Mouse (Mus musculus) limb, embryonic 11.5 days (tissue): Measurements from ENCODE around the gene Wnk1. TPM values are rescaled to one million over a fixed set of nuclear protein-coding genes. Genes with fewer than 3 reads are reported as not detected.

Source experiments
- ATAC-seq: fragments of 200-750 bp; cut with Nextera tagmentation; 2 replicates; pipeline ENCODE4 v1.8.0; 2017; ENCODE audit warnings: low read depth; ENCODE audit not compliant: insufficient number of reproducible peaks, low FRiP score, low TSS enrichment
- DNase-seq: peaks from one replicate; pipeline ENCODE4 v3.0.0-alpha.2; 2015; ENCODE audit warnings: low spot score
- H3K27ac ChIP-seq: fragments of 300-500 bp; sonication (generic); replicated peaks from 2 replicates; pipeline ENCODE4 v1.5.1; 2014; ENCODE audit warnings: low read depth, mild to moderate bottlenecking, low read length
- H3K27me3 ChIP-seq: fragments of 300-500 bp; sonication (generic); 2 replicates; pipeline ENCODE4 v1.6.1; 2014; ENCODE audit warnings: mild to moderate bottlenecking, low read length, mixed read lengths; ENCODE audit not compliant: control insufficient read depth, insufficient read depth
- H3K36me3 ChIP-seq: fragments of 300-500 bp; sonication (generic); 2 replicates; pipeline ENCODE4 v1.6.1; 2014; ENCODE audit warnings: mild to moderate bottlenecking, low read length, moderate library complexity, mixed read lengths; ENCODE audit not compliant: control insufficient read depth, insufficient read depth
- H3K4me1 ChIP-seq: fragments of 300-500 bp; sonication (generic); 2 replicates; pipeline ENCODE4 v1.6.1; 2014; ENCODE audit warnings: low read length, mixed read lengths; ENCODE audit not compliant: control insufficient read depth, insufficient read depth
- H3K4me2 ChIP-seq: fragments of 300-500 bp; sonication (generic); 2 replicates; pipeline ENCODE4 v1.6.1; 2014; ENCODE audit warnings: low read depth, mild to moderate bottlenecking, moderate library complexity; ENCODE audit not compliant: severe bottlenecking
- H3K4me3 ChIP-seq: fragments of 300-500 bp; sonication (generic); 2 replicates; pipeline ENCODE4 v1.5.1; 2014; ENCODE audit warnings: low read depth, low read length
- H3K9ac ChIP-seq: fragments of 300-500 bp; sonication (generic); 2 replicates; pipeline ENCODE4 v1.6.1; 2014; ENCODE audit warnings: mild to moderate bottlenecking, low read length
- H3K9me3 ChIP-seq: fragments of 300-500 bp; sonication (generic); 2 replicates; pipeline ENCODE4 v1.6.1; 2016; ENCODE audit warnings: low read length; ENCODE audit not compliant: control insufficient read depth
- WGBS: fragments of 180-500 bp; shearing (Covaris S2); extraction: QIAGEN DNeasy Blood & Tissue Kit; methylation state at CpG from one replicate; pipeline ENCODE4 v1.1.7; 2014; 5-methylcytosine and 5-hydroxymethylcytosine counted together
- polyA plus RNA-seq: library from polyadenylated mRNA; unstranded; fragments of >200 nt; fragmentation: Nextera tagmentation; extraction: Ambion mirVana; gene quantifications from 2 replicates; pipeline ENCODE4 v1.2.1, GENCODE M21; 2014

The Wnk1 gene
- polyA plus RNA-seq, 1 experiment from 2014 or later = 61.5 TPM

GRCm38 (mm10) chr6:120037004-120037635 is 1.4 kb downstream of the Wnk1 start:
- peak overlapping the region; percentile 73 for H3K4me2 ChIP-seq
- peaks cover 7% of the 10 kb centered on the region for H3K4me1 ChIP-seq
- DNase-seq (peak; percentile 76), ATAC-seq (no peak)
- no peaks in the 10 kb centered on the region for H3K9me3 ChIP-seq
- peak overlapping the region; percentile 84 for H3K9ac ChIP-seq
- peak overlapping the region; percentile 96 for H3K4me3 ChIP-seq
- H3K36me3 ChIP-seq = peaks cover 2% of the 10 kb centered on the region; the same call in 1 of the 2 replicates
- peak overlapping the region; percentile 94; the same call in 1 of the 2 replicates for H3K27ac ChIP-seq
- H3K27me3 ChIP-seq = no peaks in the 10 kb centered on the region
- under 1% methylated on average over 51 of the region's 51 CpGs for WGBS

GRCm38 (mm10) chr6:120024577-120024976 is 13.9 kb downstream of the Wnk1 start:
- Histone ChIP-seq H3K27me3 (no peaks in the 10 kb centered on the region), H3K4me2 (no peak overlapping the region), H3K36me3 (peaks cover 6% of the 10 kb centered on the region; the same call in 1 of the 2 replicates), H3K4me1 (no peaks in the 10 kb centered on the region), H3K4me3 (no peak overlapping the region), H3K9me3 (no peaks in the 10 kb centered on the region), H3K9ac (no peak overlapping the region), H3K27ac (no peak overlapping the region)
- DNase-seq (no peak), ATAC-seq (no peak)

GRCm38 (mm10) chr6:120023746-120024145 is 14.7 kb downstream of the Wnk1 start:
- no peak overlapping the region for H3K27ac ChIP-seq
- no peaks in the 10 kb centered on the region for H3K36me3 ChIP-seq
- ATAC-seq = no peak
- WGBS = 50% methylated on average over 1 of the region's 1 CpGs
- H3K9me3 ChIP-seq = no peaks in the 10 kb centered on the region
- no peak for DNase-seq
- H3K4me2 ChIP-seq = no peak overlapping the region
- H3K9ac ChIP-seq = no peak overlapping the region
- no peak overlapping the region for H3K4me3 ChIP-seq
- no peaks in the 10 kb centered on the region for H3K4me1 ChIP-seq
- H3K27me3 ChIP-seq = no peaks in the 10 kb centered on the region

DNA sequence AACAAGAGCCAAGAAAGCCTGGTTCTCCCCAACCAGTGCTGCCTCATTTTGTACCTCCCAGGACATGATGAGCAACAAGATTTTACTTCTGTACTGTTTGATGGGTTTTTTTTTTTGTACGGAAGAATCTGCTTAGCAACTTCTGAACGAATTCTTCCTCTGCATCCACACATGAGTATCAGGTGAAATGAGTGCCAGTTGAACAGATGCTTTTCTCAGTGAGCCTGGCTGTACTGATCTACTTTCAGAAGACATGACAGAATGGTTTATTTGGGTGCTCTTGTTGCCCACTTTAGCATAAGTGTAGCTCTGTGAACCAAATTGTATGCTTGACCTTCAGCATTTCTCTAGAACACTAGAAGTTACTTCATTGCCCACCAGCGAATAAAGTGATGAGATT is 16.4 kb downstream of the Wnk1 start:
- Histone ChIP-seq H3K9ac (no peak overlapping the region), H3K4me3 (no peak overlapping the region), H3K9me3 (no peaks in the 10 kb centered on the region), H3K27me3 (no peaks in the 10 kb centered on the region), H3K36me3 (no peaks in the 10 kb centered on the region), H3K4me2 (no peak overlapping the region), H3K27ac (no peak overlapping the region), H3K4me1 (no peaks in the 10 kb centered on the region)
- DNase-seq = no peak
- ATAC-seq = no peak
- WGBS = 91% methylated on average over 3 of the region's 3 CpGs

DNA sequence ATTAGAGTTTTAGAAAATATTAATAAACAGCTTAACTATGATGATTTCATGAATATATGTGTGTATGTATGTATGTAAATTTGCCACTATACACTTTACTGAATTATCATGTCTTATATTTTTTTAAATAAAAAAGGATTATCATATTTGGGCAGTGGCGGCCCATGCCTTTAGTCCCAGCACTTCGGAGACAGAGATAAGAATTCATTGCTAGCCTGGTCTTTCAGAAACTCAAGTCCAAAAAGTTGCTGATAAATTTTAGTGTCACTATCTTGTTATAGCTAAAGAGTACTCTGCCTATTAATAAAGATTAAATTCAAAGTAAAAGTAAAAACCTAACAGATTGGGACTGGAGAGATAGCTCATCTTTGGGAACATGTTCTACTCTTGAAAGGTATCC is 18.8 kb downstream of the Wnk1 start:
- no peak for DNase-seq
- Histone ChIP-seq H3K27ac (no peak overlapping the region), H3K9ac (no peak overlapping the region), H3K36me3 (no peaks in the 10 kb centered on the region), H3K9me3 (no peaks in the 10 kb centered on the region), H3K27me3 (no peaks in the 10 kb centered on the region), H3K4me1 (no peaks in the 10 kb centered on the region), H3K4me2 (no peak overlapping the region), H3K4me3 (no peak overlapping the region)
- no peak for ATAC-seq
- WGBS = 98% methylated on average over 2 of the region's 2 CpGs

- DNase-seq = no peak
- H3K27ac ChIP-seq = no peak overlapping the region
- no peak overlapping the region for H3K4me3 ChIP-seq
- no peaks in the 10 kb centered on the region for H3K4me1 ChIP-seq
- no peak overlapping the region for H3K9ac ChIP-seq
- 80% methylated on average over 1 of the region's 1 CpGs for WGBS
- no peaks in the 10 kb centered on the region for H3K9me3 ChIP-seq
- H3K27me3 ChIP-seq = no peaks in the 10 kb centered on the region
- H3K4me2 ChIP-seq = no peak overlapping the region
- no peak for ATAC-seq
- no peaks in the 10 kb centered on the region for H3K36me3 ChIP-seq
Measured at GRCm38 (mm10) chr6:120013125-120013524, 25.3 kb downstream of the Wnk1 start.

GRCm38 (mm10) chr6:120011440-120011839 is 27.0 kb downstream of the Wnk1 start:
- Histone ChIP-seq H3K4me3 (no peak overlapping the region), H3K27me3 (no peaks in the 10 kb centered on the region), H3K4me1 (no peaks in the 10 kb centered on the region), H3K4me2 (no peak overlapping the region), H3K9ac (no peak overlapping the region), H3K36me3 (no peaks in the 10 kb centered on the region), H3K9me3 (no peaks in the 10 kb centered on the region), H3K27ac (no peak overlapping the region)
- WGBS = 89% methylated on average over 1 of the region's 1 CpGs
- ATAC-seq (no peak), DNase-seq (no peak)

GRCm38 (mm10) chr6:120011001-120011400 is 27.5 kb downstream of the Wnk1 start:
- no peak for DNase-seq
- no peak for ATAC-seq

DNA sequence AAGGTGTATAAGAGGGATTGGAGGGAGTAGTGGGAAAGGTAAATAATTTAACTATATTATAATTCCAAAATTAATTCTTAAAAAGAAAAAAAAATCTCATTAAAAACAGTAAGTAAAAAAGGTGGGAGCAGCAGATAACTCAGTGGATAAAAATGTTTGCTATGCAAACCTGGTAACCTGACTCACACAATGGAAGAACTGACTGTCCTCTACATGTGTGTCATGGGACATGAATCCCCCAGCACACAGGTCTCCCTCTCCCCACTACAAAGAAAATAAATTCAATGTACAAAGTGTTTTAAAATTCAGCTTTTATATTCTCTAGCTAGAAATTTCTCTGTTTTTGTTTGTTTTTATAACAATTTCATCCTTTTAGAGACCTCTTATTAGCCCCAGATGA is 27.9 kb downstream of the Wnk1 start:
- DNase-seq (no peak), ATAC-seq (no peak)
- H3K36me3 ChIP-seq = no peaks in the 10 kb centered on the region

More at GRCm38 (mm10) chr6:120011001-120011400, 27.5 kb downstream of the Wnk1 start:
- Histone ChIP-seq H3K4me1 (no peaks in the 10 kb centered on the region), H3K27ac (no peak overlapping the region), H3K4me2 (no peak overlapping the region), H3K36me3 (no peaks in the 10 kb centered on the region), H3K9ac (no peak overlapping the region), H3K9me3 (no peaks in the 10 kb centered on the region), H3K27me3 (no peaks in the 10 kb centered on the region), H3K4me3 (no peak overlapping the region)
- 84% methylated on average over 1 of the region's 1 CpGs for WGBS

More for the DNA sequence above, 27.9 kb downstream of the Wnk1 start:
- Histone ChIP-seq H3K27me3 (no peaks in the 10 kb centered on the region), H3K9me3 (no peaks in the 10 kb centered on the region), H3K9ac (no peak overlapping the region), H3K4me3 (no peak overlapping the region), H3K4me2 (no peak overlapping the region), H3K27ac (no peak overlapping the region), H3K4me1 (no peaks in the 10 kb centered on the region)
